Mouse (Mus musculus): ENCODE data around the gene Dyrk2.

DNA sequence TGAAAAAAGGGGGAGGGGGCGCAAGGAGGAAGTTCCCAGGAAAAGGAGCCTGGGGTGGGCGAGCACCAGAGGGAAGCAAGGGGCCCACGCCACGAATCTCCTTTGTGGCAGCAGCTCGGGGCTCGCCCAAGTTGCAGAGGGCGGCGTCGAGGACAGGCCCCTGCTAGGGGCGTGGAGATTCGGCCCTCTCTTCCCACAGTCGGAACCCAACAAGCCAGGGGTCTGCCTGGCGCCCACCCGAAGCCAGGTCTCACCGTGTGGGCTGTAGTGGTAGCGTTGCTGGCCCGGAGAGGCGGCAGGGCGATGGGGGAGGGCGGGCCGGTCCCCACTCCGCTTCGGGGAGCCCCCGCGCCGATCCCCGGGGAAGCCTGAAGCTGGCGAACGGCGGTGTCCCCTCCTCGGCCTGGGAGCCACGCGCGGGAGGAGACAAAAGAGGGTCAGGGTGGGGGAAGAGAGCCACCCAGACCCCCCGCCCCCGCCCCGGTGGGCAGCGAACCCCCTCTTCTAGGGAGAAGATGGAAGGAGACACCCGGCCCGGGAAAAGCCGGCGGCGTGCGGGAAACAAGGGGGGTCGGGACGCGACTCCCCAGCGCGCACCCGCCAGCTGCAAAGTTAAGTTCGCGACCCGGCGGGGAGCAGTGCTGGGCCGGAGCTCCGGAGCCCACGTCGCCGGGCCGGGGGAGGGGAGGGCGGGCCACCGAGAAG lies 2.0 kb downstream of the Dyrk2 start:
- no peak for TF ChIP-seq CTCF (IDR thresholded peaks at IDR 0.05 in 2 of 3, conservative IDR thresholded peaks at IDR 0.05 in 1 of 3; ENCODE audit: control insufficient read depth in 1 of 3, insufficient read depth in 1 of 3, low read depth in 2 of 3, low read length in 3 of 3, poor library complexity in 1 of 3, severe bottlenecking in 1 of 3)
- no peak for TF ChIP-seq E2F4 (IDR thresholded peaks at IDR 0.05; ENCODE audit: borderline replicate concordance, low read depth, low read length)
- no peak for TF ChIP-seq CHD1 (IDR thresholded peaks at IDR 0.05; ENCODE audit: low read depth, low read length)
- TF ChIP-seq POLR2A (IDR thresholded peaks at IDR 0.05; ENCODE audit: control insufficient read depth in 1 of 2, insufficient read depth in 1 of 2, low read depth in 1 of 2, low read length in 2 of 2, poor library complexity in 1 of 2), result no peak
- no peak for TF ChIP-seq MAX (IDR thresholded peaks at IDR 0.05; ENCODE audit: low read length)
- no peak for TF ChIP-seq HCFC1 (IDR thresholded peaks at IDR 0.05; ENCODE audit: low read depth, low read length)
- no peak for TF ChIP-seq EP300 (IDR thresholded peaks at IDR 0.05; ENCODE audit: low read depth in 1 of 2, low read length in 2 of 2)
- no peak for TF ChIP-seq KAT2A (conservative IDR thresholded peaks at IDR 0.05; ENCODE audit: low read depth, low read length)
- no peak for TF ChIP-seq ZMIZ1 (IDR thresholded peaks at IDR 0.05; ENCODE audit: low read depth, low read length)
- TF ChIP-seq MEF2A (IDR thresholded peaks at IDR 0.05; ENCODE audit: extremely low read depth, insufficient replicate concordance, low read depth, low read length, poor library complexity, severe bottlenecking), result no peak
- no peak for TF ChIP-seq GATA1 (IDR thresholded peaks at IDR 0.05; ENCODE audit: low read depth, low read length)
